Mouse (Mus musculus) embryonic fibroblast, embryonic 13.5 days (primary cell): ENCODE results near the gene Clmp. TPM values are rescaled to one million over a fixed set of nuclear protein-coding genes. Genes with fewer than 3 reads are reported as not detected.

ENCODE experiments used
- H3K27ac ChIP-seq: 2 replicates; pipeline ENCODE4 v1.5.1; 2012; ENCODE audit warnings: low read length, control low read depth, inconsistent platforms; ENCODE audit not compliant: insufficient read depth
- H3K4me1 ChIP-seq: 2 replicates; pipeline ENCODE4 v1.6.1; 2011; ENCODE audit warnings: low read length; ENCODE audit not compliant: control insufficient read depth, insufficient read depth
- H3K4me3 ChIP-seq: 2 replicates; pipeline ENCODE4 v1.5.1; 2011; ENCODE audit warnings: mild to moderate bottlenecking, control low read depth, low read length; ENCODE audit not compliant: insufficient read depth
- CTCF ChIP-seq: IDR thresholded peaks from 2 replicates; pipeline ENCODE4 v1.5.1; 2011; ENCODE audit warnings: mild to moderate bottlenecking, control low read depth, low read length, moderate library complexity, borderline replicate concordance; ENCODE audit not compliant: insufficient read depth
- POLR2A ChIP-seq: IDR thresholded peaks from 2 replicates; pipeline ENCODE4 v1.6.1; 2011; ENCODE audit warnings: low read depth, mild to moderate bottlenecking, control low read depth, low read length, moderate library complexity
- polyA plus RNA-seq: library from polyadenylated mRNA; stranded (reverse); fragments of >200 nt; gene quantifications from 2 replicates; pipeline ENCODE4 v1.2.4, GENCODE M21; 2011; ENCODE audit warnings: low read depth; ENCODE audit not compliant: missing spikeins, insufficient read length

Clmp gene
- polyA plus RNA-seq, 1 experiment = 61.2 TPM

- TF ChIP-seq POLR2A = no peak
- TF ChIP-seq CTCF = no peak
- H3K27ac ChIP-seq = no peak overlapping the region
- H3K4me1 ChIP-seq = peaks cover 5% of the 10 kb centered on the region; the same call in 1 of the 2 replicates
- no peak overlapping the region for H3K4me3 ChIP-seq
Measured at GRCm38 (mm10) chr9:40791864-40792633, 106.3 kb downstream of the Clmp start.

DNA sequence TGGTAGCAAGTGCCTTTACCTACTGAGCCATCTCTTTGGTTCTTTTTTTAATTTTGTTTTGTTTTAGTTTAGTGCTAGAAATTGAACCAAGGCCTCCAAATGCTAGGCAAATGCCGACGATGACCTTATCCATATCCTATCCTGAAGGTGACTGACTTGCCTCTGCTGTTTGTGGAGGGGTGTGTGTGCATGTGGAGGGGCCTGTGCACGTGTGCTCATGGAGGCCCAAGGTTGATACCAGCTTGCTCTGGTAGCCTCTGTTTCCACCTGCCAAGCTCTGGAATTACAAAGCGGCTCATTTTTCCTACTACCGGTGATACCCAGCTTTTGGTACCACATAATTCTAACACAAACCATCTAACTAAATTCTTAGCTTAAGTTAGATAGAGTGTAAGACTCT is 107.8 kb downstream of the Clmp start:
- Histone ChIP-seq H3K4me1 (peaks cover 10% of the 10 kb centered on the region), H3K4me3 (no peak overlapping the region), H3K27ac (no peak overlapping the region)
- TF ChIP-seq POLR2A (no peak), CTCF (no peak)

GRCm38 (mm10) chr9:40794251-40794650 is 108.5 kb downstream of the Clmp start:
- H3K4me1 ChIP-seq = peaks cover 13% of the 10 kb centered on the region
- no peak overlapping the region for H3K27ac ChIP-seq
- H3K4me3 ChIP-seq = no peak overlapping the region
- no peak for TF ChIP-seq CTCF

DNA sequence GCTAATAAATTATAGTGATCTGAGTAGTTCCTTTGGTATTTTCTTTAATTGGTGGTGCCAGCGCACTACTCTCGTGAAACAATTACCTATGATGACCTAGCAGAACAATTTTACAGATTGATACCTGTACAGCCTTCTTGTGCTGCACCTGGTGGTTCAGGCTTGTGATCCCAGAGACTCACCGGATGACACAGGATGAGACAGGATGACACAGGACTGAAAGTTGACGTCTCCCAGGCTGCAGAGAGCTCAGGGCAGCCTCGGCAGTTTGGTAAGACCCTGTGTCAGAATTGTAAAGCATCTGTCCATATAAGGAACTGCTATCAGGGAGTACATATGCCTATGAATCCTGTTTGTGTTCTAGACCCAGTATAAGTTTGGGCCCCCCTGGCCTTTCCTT is 109.2 kb downstream of the Clmp start:
- Histone ChIP-seq H3K4me1 (peaks cover 13% of the 10 kb centered on the region), H3K4me3 (no peak overlapping the region), H3K27ac (no peak overlapping the region)
- TF ChIP-seq CTCF = no peak
- no peak for TF ChIP-seq POLR2A

- peaks cover 13% of the 10 kb centered on the region for H3K4me1 ChIP-seq
- no peak overlapping the region for H3K4me3 ChIP-seq
- TF ChIP-seq CTCF = no peak
- no peak for TF ChIP-seq POLR2A
- 0 out of 2 replicates have a peak overlapping the region, but pooled peaks have one; percentile 30 for H3K27ac ChIP-seq
Measured at GRCm38 (mm10) chr9:40795562-40795961, 109.8 kb downstream of the Clmp start.

- H3K4me1 ChIP-seq = peaks cover 13% of the 10 kb centered on the region
- TF ChIP-seq CTCF (no peak), POLR2A (no peak)
Measured at GRCm38 (mm10) chr9:40796054-40796453, 110.3 kb downstream of the Clmp start.

DNA sequence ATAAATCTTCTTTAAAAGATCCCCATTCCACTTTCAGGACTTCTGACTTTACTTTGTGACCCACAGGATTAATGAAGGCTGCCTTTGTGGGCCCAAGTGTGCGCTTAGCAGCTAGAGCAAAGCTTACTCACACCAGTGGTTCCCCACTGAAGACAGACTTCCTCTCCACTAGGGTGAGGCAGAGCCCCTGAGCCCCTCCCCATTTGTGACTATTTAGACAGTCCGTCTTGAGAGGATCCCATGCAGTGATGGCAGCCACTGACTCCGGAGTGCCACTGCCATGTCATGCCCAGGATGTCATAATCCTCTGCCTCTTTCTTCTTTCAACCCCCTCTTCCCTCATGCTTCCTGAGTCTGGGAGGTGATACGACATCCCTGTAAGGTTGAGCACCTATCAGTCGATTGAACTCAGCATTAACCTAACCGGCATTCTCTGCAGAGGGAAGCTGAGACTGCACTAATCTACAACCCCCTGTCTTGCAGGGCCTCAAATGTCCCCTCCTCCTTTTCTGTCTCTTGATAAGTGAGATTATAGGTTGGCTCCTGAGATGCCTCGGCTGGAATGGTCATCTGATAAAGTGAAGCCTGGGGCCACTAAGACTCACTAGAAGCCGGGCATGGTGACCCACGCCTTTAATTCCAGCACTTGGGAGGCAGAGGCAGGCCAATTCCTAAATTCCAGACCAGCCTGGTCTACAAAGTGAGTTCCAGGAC is 112.6 kb downstream of the Clmp start:
- Histone ChIP-seq H3K4me1 (peaks cover 13% of the 10 kb centered on the region), H3K4me3 (no peak overlapping the region), H3K27ac (peak overlapping the region; percentile 100)
- TF ChIP-seq POLR2A (no peak), CTCF (no peak)

More at GRCm38 (mm10) chr9:40796054-40796453, 110.3 kb downstream of the Clmp start:
- H3K27ac ChIP-seq = peak overlapping the region; percentile 59
- no peak overlapping the region for H3K4me3 ChIP-seq

DNA sequence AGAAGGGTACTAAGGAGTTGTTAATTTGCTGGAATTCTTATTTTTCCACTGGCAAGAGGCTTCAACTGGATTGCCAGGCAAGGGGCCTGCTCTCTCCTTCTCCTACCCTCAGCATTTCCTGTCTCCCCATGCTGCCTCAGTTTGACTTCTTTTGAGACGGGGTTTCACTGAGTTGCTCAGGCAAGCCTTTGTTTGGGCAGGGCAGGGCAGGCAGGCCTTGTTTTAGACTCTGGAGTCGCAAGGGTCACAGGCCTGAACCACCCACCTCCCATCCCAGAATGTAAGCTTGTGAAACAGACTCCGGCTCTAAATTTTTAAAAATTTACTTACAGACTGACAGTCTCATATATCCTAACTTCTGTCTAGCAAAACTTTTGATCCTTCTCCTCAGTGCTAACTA is 113.3 kb downstream of the Clmp start:
- Histone ChIP-seq H3K27ac (peak overlapping the region; percentile 100), H3K4me3 (no peak overlapping the region), H3K4me1 (peaks cover 13% of the 10 kb centered on the region)
- no peak for TF ChIP-seq CTCF
- no peak for TF ChIP-seq POLR2A

GRCm38 (mm10) chr9:40799837-40800501 is 114.2 kb downstream of the Clmp start:
- peak; percentile 66 for TF ChIP-seq POLR2A
- no peak for TF ChIP-seq CTCF
- Histone ChIP-seq H3K27ac (peak overlapping the region; percentile 100), H3K4me3 (peak overlapping the region; percentile 49), H3K4me1 (peaks cover 14% of the 10 kb centered on the region)
